Mouse (Mus musculus) ovary, postnatal 14 days (tissue): Measurements from ENCODE around the gene Arhgef40.
"Not testable (repeated sequence)": the region's sequence is repeated elsewhere in the genome, so short reads cannot be mapped to it uniquely, and the experiment has no call there.

Experiments
- DNase-seq: peaks from one replicate; pipeline ENCODE4 v3.0.0; 2022; ENCODE audit warnings: low spot score

The Arhgef40 gene

GRCm38 (mm10) chr14:52019051-52019589 is 34.6 kb downstream of the Arhgef40 start:
- no peak for DNase-seq

GRCm38 (mm10) chr14:52019590-52020340 is 35.2 kb downstream of the Arhgef40 start:
- DNase-seq = peak; percentile 93

GRCm38 (mm10) chr14:52020486-52021137 is 36.1 kb downstream of the Arhgef40 start, which contains the start of gene Zfp219:
Gene Zfp219 (minus strand): TSS chr14:52020733.
- DNase-seq = peak; percentile 62

GRCm38 (mm10) chr14:52021138-52021529 is 36.6 kb downstream of the Arhgef40 start:
- no peak for DNase-seq

- no peak for DNase-seq
Measured at GRCm38 (mm10) chr14:52021568-52022212, 37.2 kb downstream of the Arhgef40 start.

GRCm38 (mm10) chr14:52022244-52022708 is 37.8 kb downstream of the Arhgef40 start:
- DNase-seq = no peak

- peak; percentile 82 for DNase-seq
Measured at GRCm38 (mm10) chr14:52022709-52023459, 38.4 kb downstream of the Arhgef40 start.

GRCm38 (mm10) chr14:52024133-52024532 is 39.6 kb downstream of the Arhgef40 start:
- DNase-seq = no peak

GRCm38 (mm10) chr14:52026342-52026741 is 41.8 kb downstream of the Arhgef40 start:
- no peak for DNase-seq

- DNase-seq = no peak
Measured at GRCm38 (mm10) chr14:52035926-52036325, 51.4 kb downstream of the Arhgef40 start.

- no peak for DNase-seq
Measured at GRCm38 (mm10) chr14:52039332-52039731, 54.8 kb downstream of the Arhgef40 start.

- DNase-seq = not testable (repeated sequence)
Measured at GRCm38 (mm10) chr14:52042359-52042758, 57.8 kb downstream of the Arhgef40 start, which contains the start of gene Olfr221. Gene Olfr221 (minus strand): TSS chr14:52042459.

GRCm38 (mm10) chr14:52043446-52043845 is 58.9 kb downstream of the Arhgef40 start:
- no peak for DNase-seq

GRCm38 (mm10) chr14:52044901-52045678 is 60.6 kb downstream of the Arhgef40 start:
- peak; percentile 24 for DNase-seq

- no peak for DNase-seq
Measured at GRCm38 (mm10) chr14:52045966-52046565, 61.5 kb downstream of the Arhgef40 start.

GRCm38 (mm10) chr14:52052720-52053119 is 68.2 kb downstream of the Arhgef40 start:
- DNase-seq = not testable (repeated sequence)
